Mouse (Mus musculus) heart, embryonic 14.5 days (tissue): ENCODE measurements at regions not wholly inside any gene's neighbourhood (a gene's known extent, or its start where the extent isn't known, plus 50 kb on each side); places are given as distances from the start of the nearest gene placed in this dataset.

ENCODE experiments used
- ATAC-seq: fragments of 200-750 bp; cut with Nextera tagmentation; 2 replicates; pipeline ENCODE4 v1.8.0; 2017; ENCODE audit warnings: low read depth, moderate TSS enrichment; ENCODE audit not compliant: insufficient number of reproducible peaks, insufficient read depth, low FRiP score
- H3K27ac ChIP-seq, 2 experiments: fragments of 200-500 bp in 1 of 2; fragments of 300-500 bp in 1 of 2; sonication (generic) in 1 of 2; replicated peaks in 1 of 2; 2 replicates each; pipeline ENCODE4 v1.5.1; 2012 to 2014; ENCODE audit warnings: low read depth in 2 of 2, low read length in 2 of 2, control low read depth in 1 of 2, mild to moderate bottlenecking in 1 of 2, mixed read lengths in 1 of 2; ENCODE audit not compliant: control insufficient read depth in 1 of 2, insufficient read depth in 1 of 2
- H3K27me3 ChIP-seq: fragments of 300-500 bp; sonication (generic); 2 replicates; pipeline ENCODE4 v1.6.1; 2014; ENCODE audit warnings: mild to moderate bottlenecking, low read length, control low read depth; ENCODE audit not compliant: control insufficient read depth, insufficient read depth
- H3K36me3 ChIP-seq: fragments of 300-500 bp; sonication (generic); 2 replicates; pipeline ENCODE4 v1.6.1; 2014; ENCODE audit warnings: mild to moderate bottlenecking, control low read depth, low read length, mixed read lengths; ENCODE audit not compliant: control insufficient read depth, insufficient read depth
- H3K4me1 ChIP-seq, 2 experiments: fragments of 200-500 bp in 1 of 2; fragments of 300-500 bp in 1 of 2; sonication (generic) in 1 of 2; 2 replicates each; pipeline ENCODE4 v1.6.1; 2012 to 2014; ENCODE audit warnings: low read length in 2 of 2, control low read depth in 1 of 2, mixed read lengths in 1 of 2; ENCODE audit not compliant: control insufficient read depth in 2 of 2, insufficient read depth in 2 of 2
- H3K4me2 ChIP-seq: fragments of 300-500 bp; sonication (generic); 2 replicates; pipeline ENCODE4 v1.6.1; 2014; ENCODE audit warnings: mild to moderate bottlenecking, low read length
- H3K4me3 ChIP-seq, 2 experiments: fragments of 200-500 bp in 1 of 2; fragments of 300-500 bp in 1 of 2; sonication (generic) in 1 of 2; 2 replicates each; pipeline ENCODE4 v1.5.1; 2012 to 2014; ENCODE audit warnings: low read length in 2 of 2, mild to moderate bottlenecking in 2 of 2, control low read depth in 1 of 2, low read depth in 1 of 2, moderate library complexity in 1 of 2; ENCODE audit not compliant: control insufficient read depth in 1 of 2, insufficient read depth in 1 of 2
- H3K9ac ChIP-seq: fragments of 300-500 bp; sonication (generic); 2 replicates; pipeline ENCODE4 v1.6.1; 2014; ENCODE audit warnings: mild to moderate bottlenecking, low read length
- H3K9me3 ChIP-seq: fragments of 300-500 bp; sonication (generic); 2 replicates; pipeline ENCODE4 v1.6.1; 2016; ENCODE audit warnings: low read length, control low read depth; ENCODE audit not compliant: control insufficient read depth
- WGBS: fragments of 180-500 bp; shearing (Covaris S2); extraction: QIAGEN DNeasy Blood & Tissue Kit; methylation state at CpG from one replicate; pipeline ENCODE4 v1.1.7; 2014; 5-methylcytosine and 5-hydroxymethylcytosine counted together

DNA sequence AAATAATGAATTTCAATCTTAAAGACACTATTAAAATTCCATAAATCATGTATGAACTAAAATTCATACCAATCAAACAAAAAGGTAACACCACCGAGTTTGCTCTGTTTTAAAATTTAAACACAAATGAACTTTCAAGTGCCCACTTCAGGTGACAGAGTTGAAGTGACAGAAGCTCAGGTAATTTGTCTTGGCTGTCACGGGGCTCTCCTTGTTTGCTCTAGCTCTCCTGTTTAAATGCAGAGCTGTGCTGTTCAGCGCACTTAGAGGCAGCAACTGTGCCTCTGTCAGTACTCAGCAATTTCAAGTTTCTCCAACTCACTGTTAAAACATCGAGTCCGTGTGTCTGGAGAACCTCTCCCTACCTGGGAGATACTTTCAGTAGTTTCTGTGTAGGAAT is 193.8 kb upstream of the Zfp507 start:
- Histone ChIP-seq H3K36me3 (no peaks in the 10 kb centered on the region), H3K4me1 (no peaks in the 10 kb centered on the region), H3K9me3 (no peaks in the 10 kb centered on the region), H3K27ac (no peak overlapping the region), H3K9ac (no peak overlapping the region), H3K4me2 (no peak overlapping the region), H3K4me3 (no peak overlapping the region), H3K27me3 (no peaks in the 10 kb centered on the region)
- WGBS: 78% methylated on average over 5 of the region's 5 CpGs
- ATAC-seq: no peak

- H3K4me2 ChIP-seq: no peak overlapping the region
- H3K4me1 ChIP-seq: no peaks in the 10 kb centered on the region
- no peak for ATAC-seq
- no peak overlapping the region for H3K9ac ChIP-seq
- H3K27me3 ChIP-seq: no peaks in the 10 kb centered on the region
- H3K9me3 ChIP-seq: no peaks in the 10 kb centered on the region
- WGBS: 84% methylated on average over 8 of the region's 8 CpGs
- no peak overlapping the region for H3K4me3 ChIP-seq
- no peaks in the 10 kb centered on the region for H3K36me3 ChIP-seq
- no peak overlapping the region for H3K27ac ChIP-seq
Measured at GRCm38 (mm10) chr7:35992511-35992910, 189.7 kb upstream of the Zfp507 start.

DNA sequence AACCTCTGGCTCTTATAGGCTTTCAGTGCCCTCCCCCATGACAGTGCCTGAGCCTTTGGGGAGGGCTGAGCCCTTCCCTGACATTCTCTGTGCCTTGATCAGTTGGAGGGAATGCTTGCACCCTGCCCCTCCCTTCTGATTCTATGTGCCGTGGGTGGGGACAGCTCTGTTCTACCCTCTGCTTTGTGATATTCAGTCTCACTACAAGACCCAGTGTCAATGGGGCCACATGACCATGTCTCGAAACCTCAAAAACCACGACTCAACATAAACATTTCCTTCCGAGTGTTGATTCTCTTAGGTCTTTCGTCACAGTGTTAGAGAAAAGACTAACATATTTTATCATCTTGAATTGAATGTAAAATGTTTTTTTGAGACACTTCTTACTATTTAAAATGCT is 188.3 kb upstream of the Zfp507 start:
- ATAC-seq: no peak
- Histone ChIP-seq H3K4me3 (no peak overlapping the region), H3K4me1 (no peaks in the 10 kb centered on the region), H3K4me2 (no peak overlapping the region), H3K9ac (no peak overlapping the region), H3K36me3 (no peaks in the 10 kb centered on the region), H3K27ac (no peak overlapping the region), H3K27me3 (no peaks in the 10 kb centered on the region), H3K9me3 (peaks cover 3% of the 10 kb centered on the region; the same call in 1 of the 2 replicates)
- WGBS: 81% methylated on average over 5 of the region's 5 CpGs

GRCm38 (mm10) chr7:35989456-35989855 is 186.7 kb upstream of the Zfp507 start:
- no peak overlapping the region for H3K4me2 ChIP-seq
- no peak for ATAC-seq
- H3K27ac ChIP-seq: no peak overlapping the region
- no peak overlapping the region for H3K4me3 ChIP-seq
- no peaks in the 10 kb centered on the region for H3K4me1 ChIP-seq
- H3K9me3 ChIP-seq: peaks cover 3% of the 10 kb centered on the region; the same call in 1 of the 2 replicates
- no peaks in the 10 kb centered on the region for H3K36me3 ChIP-seq
- 79% methylated on average over 8 of the region's 8 CpGs for WGBS
- H3K9ac ChIP-seq: no peak overlapping the region
- H3K27me3 ChIP-seq: no peaks in the 10 kb centered on the region

DNA sequence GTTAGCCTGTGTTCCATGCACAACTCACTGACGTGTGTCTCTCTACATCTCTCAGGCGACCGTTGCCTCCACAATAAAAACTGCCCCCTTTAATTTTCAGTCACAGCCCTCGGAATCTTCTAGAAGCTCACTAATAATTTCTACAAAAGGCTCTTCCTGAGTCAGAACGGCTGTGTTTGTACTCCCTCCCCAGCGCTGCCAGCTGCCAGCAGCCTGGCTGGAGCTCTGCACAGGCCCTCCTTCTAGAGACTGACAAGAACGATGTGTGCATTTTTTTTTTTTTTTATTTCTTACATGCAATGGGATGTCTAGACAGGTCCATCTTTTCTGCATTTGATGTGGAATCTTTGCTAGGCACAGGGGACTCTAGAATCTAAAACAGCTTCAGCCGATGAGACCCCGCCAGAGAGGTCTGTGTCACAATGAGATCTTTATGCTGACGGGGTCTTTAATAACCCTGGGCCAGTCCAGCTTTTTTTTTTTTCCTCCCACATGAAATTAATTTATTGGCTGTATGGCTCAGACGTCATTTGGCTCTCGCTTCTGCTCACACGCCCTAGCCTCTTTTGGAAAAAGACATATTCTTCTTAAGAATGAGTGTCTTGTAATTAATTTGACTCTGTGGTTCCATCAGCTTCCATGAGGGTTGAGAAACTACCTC is 185.8 kb upstream of the Zfp507 start:
- Histone ChIP-seq H3K36me3 (no peaks in the 10 kb centered on the region), H3K4me1 (no peaks in the 10 kb centered on the region), H3K4me2 (no peak overlapping the region), H3K4me3 (no peak overlapping the region), H3K9me3 (peaks cover 3% of the 10 kb centered on the region; the same call in 1 of the 2 replicates), H3K9ac (no peak overlapping the region), H3K27ac (no peak overlapping the region), H3K27me3 (no peaks in the 10 kb centered on the region)
- no peak for ATAC-seq
- 77% methylated on average over 13 of the region's 13 CpGs for WGBS

DNA sequence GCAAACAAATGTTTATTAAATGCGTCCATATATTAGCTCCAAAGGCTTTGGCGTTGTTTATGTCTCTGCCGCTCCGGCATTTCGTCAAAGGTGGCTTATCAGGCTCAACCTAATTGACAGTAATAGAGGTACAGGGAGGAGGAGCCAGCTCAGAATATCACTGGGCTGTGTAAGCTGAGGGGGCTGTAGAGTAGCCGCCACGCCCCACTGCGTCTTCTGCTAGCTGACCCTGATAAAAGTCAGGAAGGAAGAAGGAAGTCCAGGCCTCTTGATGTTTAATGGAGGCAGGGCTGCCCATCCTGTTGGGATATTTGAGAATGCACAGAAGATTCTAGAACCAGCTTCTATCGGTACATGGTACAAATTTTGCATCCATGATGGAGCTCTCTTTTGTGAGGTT is 175.2 kb upstream of the Zfp507 start:
- H3K27ac ChIP-seq: no peak overlapping the region
- H3K9ac ChIP-seq: no peak overlapping the region
- H3K36me3 ChIP-seq: no peaks in the 10 kb centered on the region
- H3K9me3 ChIP-seq: no peaks in the 10 kb centered on the region
- no peak overlapping the region for H3K4me2 ChIP-seq
- H3K4me1 ChIP-seq: no peaks in the 10 kb centered on the region
- no peaks in the 10 kb centered on the region for H3K27me3 ChIP-seq
- ATAC-seq: no peak
- WGBS: 62% methylated on average over 9 of the region's 9 CpGs
- H3K4me3 ChIP-seq: no peak overlapping the region

DNA sequence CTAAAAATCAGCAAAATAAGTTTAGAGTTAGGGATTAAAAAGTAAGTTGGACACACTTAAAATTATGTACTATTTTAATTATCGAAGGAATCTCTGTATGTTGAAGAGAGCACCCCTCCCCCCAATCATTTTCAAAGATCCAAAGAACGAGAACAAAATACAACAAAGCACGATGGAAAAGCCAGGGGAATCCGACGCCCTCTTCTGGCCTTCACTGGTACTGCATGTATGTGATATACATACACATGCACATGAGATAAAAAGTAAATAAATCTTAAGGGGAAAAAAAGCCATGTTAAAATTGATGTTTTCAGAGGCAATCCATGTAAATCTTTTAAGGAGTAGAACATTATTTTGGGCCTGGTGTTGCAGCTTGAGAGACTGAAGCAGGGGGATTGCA is 155.9 kb upstream of the Zfp507 start:
- no peaks in the 10 kb centered on the region for H3K36me3 ChIP-seq
- no peaks in the 10 kb centered on the region for H3K4me1 ChIP-seq
- H3K27ac ChIP-seq: no peak overlapping the region
- WGBS: 39% methylated on average over 5 of the region's 5 CpGs
- H3K27me3 ChIP-seq: no peaks in the 10 kb centered on the region
- no peaks in the 10 kb centered on the region for H3K9me3 ChIP-seq
- no peak for ATAC-seq
- H3K4me2 ChIP-seq: no peak overlapping the region
- H3K4me3 ChIP-seq: no peak overlapping the region
- no peak overlapping the region for H3K9ac ChIP-seq

- H3K9ac ChIP-seq: no peak overlapping the region
- H3K4me2 ChIP-seq: no peak overlapping the region
- WGBS: 25% methylated on average over 2 of the region's 2 CpGs
- H3K27ac ChIP-seq: no peak overlapping the region
- H3K36me3 ChIP-seq: no peaks in the 10 kb centered on the region
- H3K9me3 ChIP-seq: no peaks in the 10 kb centered on the region
- no peaks in the 10 kb centered on the region for H3K27me3 ChIP-seq
- H3K4me3 ChIP-seq: no peak overlapping the region
- ATAC-seq: no peak
- no peaks in the 10 kb centered on the region for H3K4me1 ChIP-seq
Measured at GRCm38 (mm10) chr7:35958052-35958451, 155.2 kb upstream of the Zfp507 start.
